Mouse (Mus musculus) brain, embryonic 14.5 days (tissue): ENCODE measurements at regions not wholly inside any gene's neighbourhood (a gene's known extent, or its start where the extent isn't known, plus 50 kb on each side); places are given as distances from the start of the nearest gene placed in this dataset.

Experiments used
- CTCF ChIP-seq: fragments of 200-500 bp; IDR thresholded peaks from 2 replicates; pipeline ENCODE4 v1.5.1; 2012; ENCODE audit warnings: inconsistent platforms, mild to moderate bottlenecking, moderate library complexity, borderline replicate concordance; ENCODE audit not compliant: insufficient read depth, insufficient read length; ENCODE audit errors: extremely low read depth
- POLR2A ChIP-seq: fragments of 200-500 bp; IDR thresholded peaks from 2 replicates; pipeline ENCODE4 v1.6.1; 2012; ENCODE audit warnings: mild to moderate bottlenecking, inconsistent platforms, borderline replicate concordance; ENCODE audit not compliant: poor library complexity, insufficient read depth, insufficient read length, severe bottlenecking; ENCODE audit errors: extremely low read depth

GRCm38 (mm10) chr6:95229885-95230284, 92.0 kb upstream of the Gm10234 start:
- TF ChIP-seq CTCF = no peak
- TF ChIP-seq POLR2A = no peak
